Mouse (Mus musculus): Measurements from ENCODE around the gene Sema3b. TPM values are rescaled to one million over a fixed set of nuclear protein-coding genes. Genes with fewer than 3 reads are reported as not detected.
"Not testable (repeated sequence)": the region's sequence is repeated elsewhere in the genome, so short reads cannot be mapped to it uniquely, and the experiment has no call there.

Gene Sema3b
- polyA plus RNA-seq, 1 experiment from 2014 or later: 8.4 TPM

GRCm38 (mm10) chr9:107583174-107583573 is 25.9 kb downstream of the Sema3b start:
- Histone ChIP-seq H3K4me1 (peaks cover 32% of the 10 kb centered on the region), H3K4me3 (no peak overlapping the region), H3K9ac (no peak overlapping the region), H3K27me3 (no peaks in the 10 kb centered on the region), H3K9me3 (no peaks in the 10 kb centered on the region), H3K27ac (no peak overlapping the region), H3K4me2 (no peak overlapping the region), H3K36me3 (peaks cover 20% of the 10 kb centered on the region)
- no peak for ATAC-seq (ENCODE audit: insufficient number of reproducible peaks, insufficient read depth, low FRiP score, low TSS enrichment, low read depth)
- 93% methylated on average over 14 of the region's 14 CpGs for WGBS

DNA sequence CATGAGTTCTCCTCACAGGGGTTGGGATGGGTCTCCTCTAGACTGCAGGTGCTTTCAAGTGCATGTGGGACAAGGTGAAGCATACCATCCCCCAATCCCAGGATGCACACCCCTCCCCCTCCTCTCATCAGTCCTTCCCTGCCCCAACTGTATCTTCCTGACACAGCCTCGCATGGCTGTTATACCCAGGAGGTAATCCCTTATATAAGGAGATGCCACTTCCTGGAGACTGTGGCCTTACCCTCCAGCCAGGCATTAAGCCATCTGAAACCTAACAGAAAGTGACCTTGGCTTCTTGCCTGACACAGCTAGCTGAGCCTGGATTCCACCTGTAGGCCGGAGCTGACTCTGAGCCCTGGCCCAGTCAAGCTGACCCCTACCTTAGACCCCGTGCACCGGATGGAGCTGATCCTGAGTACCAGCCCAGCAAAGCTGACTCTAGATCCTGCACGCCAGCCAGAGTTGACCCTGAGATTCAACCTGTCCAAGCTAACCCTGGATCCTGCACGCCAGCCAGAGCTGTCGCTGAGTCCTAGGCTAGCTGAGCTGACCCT is 26.4 kb downstream of the Sema3b start:
- 86% methylated on average over 7 of the region's 7 CpGs for WGBS

GRCm38 (mm10) chr9:107581584-107581983 is 27.4 kb downstream of the Sema3b start:
- peak overlapping the region; percentile 96 for H3K27ac ChIP-seq
- peak overlapping the region; percentile 59 for H3K4me3 ChIP-seq
- no peaks in the 10 kb centered on the region for H3K27me3 ChIP-seq
- no peak for ATAC-seq (ENCODE audit: insufficient number of reproducible peaks, insufficient read depth, low FRiP score, low TSS enrichment, low read depth)
- H3K4me2 ChIP-seq: peak overlapping the region; percentile 93
- H3K36me3 ChIP-seq: peaks cover 20% of the 10 kb centered on the region
- no peaks in the 10 kb centered on the region for H3K9me3 ChIP-seq
- 72% methylated on average over 4 of the region's 4 CpGs for WGBS
- H3K9ac ChIP-seq: peak overlapping the region; percentile 83
- peaks cover 46% of the 10 kb centered on the region for H3K4me1 ChIP-seq

More for the DNA sequence above, 26.4 kb downstream of the Sema3b start:
- Histone ChIP-seq H3K27ac (no peak overlapping the region), H3K4me3 (no peak overlapping the region), H3K9ac (0 out of 2 replicates have a peak overlapping the region, but pooled peaks have one; percentile 83), H3K27me3 (no peaks in the 10 kb centered on the region), H3K4me1 (peaks cover 36% of the 10 kb centered on the region), H3K4me2 (peak overlapping the region; percentile 93; the same call in 1 of the 2 replicates), H3K36me3 (peaks cover 20% of the 10 kb centered on the region), H3K9me3 (no peaks in the 10 kb centered on the region)
- no peak for ATAC-seq (ENCODE audit: insufficient number of reproducible peaks, insufficient read depth, low FRiP score, low TSS enrichment, low read depth)

- Histone ChIP-seq H3K36me3 (peaks cover 20% of the 10 kb centered on the region), H3K9me3 (no peaks in the 10 kb centered on the region), H3K27ac (peak within 1 kb of the TSS; percentile 96), H3K4me2 (peak within 1 kb of the TSS; percentile 93), H3K4me3 (peak within 1 kb of the TSS; percentile 59), H3K9ac (peak within 1 kb of the TSS; percentile 83), H3K4me1 (peaks cover 54% of the 10 kb centered on the region), H3K27me3 (no peaks in the 10 kb centered on the region)
- WGBS: under 1% methylated on average over 32 of the region's 32 CpGs
- peak; percentile 61 for ATAC-seq (ENCODE audit: insufficient number of reproducible peaks, insufficient read depth, low FRiP score, low TSS enrichment, low read depth)
Measured at GRCm38 (mm10) chr9:107580501-107581317, 28.3 kb downstream of the Sema3b start, which contains the start of gene Hyal3. Hyal3 (plus strand) TSS chr9:107580818.

- Histone ChIP-seq H3K9me3 (no peaks in the 10 kb centered on the region), H3K27me3 (no peaks in the 10 kb centered on the region), H3K4me1 (peaks cover 54% of the 10 kb centered on the region), H3K27ac (peak overlapping the region; percentile 96; the same call in 1 of the 2 replicates), H3K4me3 (0 out of 2 replicates have a peak overlapping the region, but pooled peaks have one; percentile 6), H3K9ac (peak overlapping the region; percentile 83), H3K4me2 (peak overlapping the region; percentile 93), H3K36me3 (peaks cover 25% of the 10 kb centered on the region)
- no peak for ATAC-seq (ENCODE audit: insufficient number of reproducible peaks, insufficient read depth, low FRiP score, low TSS enrichment, low read depth)
- WGBS: 95% methylated on average over 14 of the region's 14 CpGs
Measured at GRCm38 (mm10) chr9:107579023-107579900, 29.8 kb downstream of the Sema3b start.

DNA sequence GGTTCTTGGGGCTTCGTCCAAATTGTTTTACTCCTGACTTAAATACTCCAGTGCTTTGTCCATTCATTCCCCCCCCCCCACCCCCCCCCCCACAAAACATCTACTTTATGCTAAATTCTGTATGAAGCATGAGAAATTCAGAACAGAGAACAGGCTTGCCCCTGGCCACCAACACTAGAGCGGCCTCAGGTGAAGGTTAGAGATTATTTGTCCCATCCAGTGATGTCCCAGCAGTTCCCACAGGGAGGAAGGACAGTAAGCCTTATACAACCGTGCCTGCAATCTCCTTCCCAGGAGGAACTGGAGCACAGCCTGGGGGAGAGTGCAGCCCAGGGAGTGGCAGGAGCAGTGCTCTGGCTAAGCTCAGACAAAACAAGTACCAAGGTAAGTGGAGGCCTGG is 30.4 kb downstream of the Sema3b start, which contains the start of gene Naa80:
Gene Naa80 (plus strand): TSS at position 301 of the 400 bp plus-strand sequence.
- Histone ChIP-seq H3K4me1 (peaks cover 54% of the 10 kb centered on the region), H3K27me3 (no peaks in the 10 kb centered on the region), H3K4me3 (0 out of 2 replicates have a peak within 1 kb of the TSS, but pooled peaks have one; percentile 6), H3K27ac (peak within 1 kb of the TSS; percentile 96; the same call in 1 of the 2 replicates), H3K9me3 (no peaks in the 10 kb centered on the region), H3K9ac (peak within 1 kb of the TSS; percentile 83), H3K36me3 (peaks cover 22% of the 10 kb centered on the region), H3K4me2 (peak within 1 kb of the TSS; percentile 93)
- ATAC-seq (ENCODE audit: insufficient number of reproducible peaks, insufficient read depth, low FRiP score, low TSS enrichment, low read depth): no peak
- 76% methylated on average over 3 of the region's 3 CpGs for WGBS

GRCm38 (mm10) chr9:107577871-107578270 is 31.2 kb downstream of the Sema3b start:
- H3K4me2 ChIP-seq: peak overlapping the region; percentile 64

DNA sequence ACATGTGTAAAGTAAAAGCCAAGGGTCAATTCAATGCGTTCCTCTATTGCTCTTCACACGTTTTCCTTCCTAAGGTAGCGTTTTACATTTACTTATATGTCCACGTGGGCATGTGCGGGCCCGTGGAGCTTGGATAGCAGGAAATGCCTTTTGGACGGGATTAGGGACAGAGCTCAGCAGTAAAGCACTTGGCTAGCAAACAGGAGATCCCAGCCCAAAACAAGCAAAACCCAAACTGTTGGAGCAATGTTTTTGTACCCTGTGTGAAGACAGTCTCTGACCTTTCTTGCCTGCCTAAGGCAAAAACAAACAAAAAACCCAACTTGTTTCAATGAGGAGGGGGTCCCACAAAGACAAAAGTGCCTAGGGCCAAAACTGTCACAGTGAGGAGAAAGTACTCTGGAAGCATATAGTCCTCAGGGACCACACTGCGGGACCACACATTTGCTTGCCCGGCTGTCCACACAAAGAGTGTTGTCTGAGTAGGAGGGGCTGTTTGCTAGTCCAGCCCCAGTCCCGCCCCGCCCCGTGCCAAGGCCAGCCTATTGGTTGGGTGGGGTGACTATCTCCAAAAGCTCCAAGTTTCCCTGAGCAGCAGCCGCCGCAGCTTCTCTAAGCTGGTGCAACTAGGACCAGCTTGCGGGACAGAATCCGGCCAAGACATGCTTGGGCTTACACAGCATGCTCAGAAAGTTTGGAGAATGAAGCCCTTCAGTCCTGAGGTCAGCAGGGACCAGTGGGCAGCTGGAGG is 32.5 kb downstream of the Sema3b start, which contains the start of gene Hyal1:
Gene Hyal1 (plus strand): TSS at position 571 of the 751 bp plus-strand sequence.
- Histone ChIP-seq H3K9ac (peak within 1 kb of the TSS; percentile 72), H3K36me3 (peaks cover 30% of the 10 kb centered on the region), H3K4me3 (peak within 1 kb of the TSS; percentile 47), H3K4me1 (peaks cover 55% of the 10 kb centered on the region), H3K27ac (peak within 1 kb of the TSS; percentile 83), H3K9me3 (no peaks in the 10 kb centered on the region), H3K4me2 (peak within 1 kb of the TSS; percentile 64), H3K27me3 (no peaks in the 10 kb centered on the region)
- WGBS: 16% methylated on average over 16 of the region's 16 CpGs
- ATAC-seq (ENCODE audit: insufficient number of reproducible peaks, insufficient read depth, low FRiP score, low TSS enrichment, low read depth): peak; percentile 66

More at GRCm38 (mm10) chr9:107577871-107578270, 31.2 kb downstream of the Sema3b start:
- Histone ChIP-seq H3K27me3 (no peaks in the 10 kb centered on the region), H3K4me3 (no peak overlapping the region), H3K9ac (no peak overlapping the region), H3K36me3 (peaks cover 22% of the 10 kb centered on the region), H3K27ac (no peak overlapping the region), H3K4me1 (peaks cover 54% of the 10 kb centered on the region), H3K9me3 (no peaks in the 10 kb centered on the region)
- no peak for ATAC-seq (ENCODE audit: insufficient number of reproducible peaks, insufficient read depth, low FRiP score, low TSS enrichment, low read depth)
- WGBS: 89% methylated on average over 10 of the region's 10 CpGs

DNA sequence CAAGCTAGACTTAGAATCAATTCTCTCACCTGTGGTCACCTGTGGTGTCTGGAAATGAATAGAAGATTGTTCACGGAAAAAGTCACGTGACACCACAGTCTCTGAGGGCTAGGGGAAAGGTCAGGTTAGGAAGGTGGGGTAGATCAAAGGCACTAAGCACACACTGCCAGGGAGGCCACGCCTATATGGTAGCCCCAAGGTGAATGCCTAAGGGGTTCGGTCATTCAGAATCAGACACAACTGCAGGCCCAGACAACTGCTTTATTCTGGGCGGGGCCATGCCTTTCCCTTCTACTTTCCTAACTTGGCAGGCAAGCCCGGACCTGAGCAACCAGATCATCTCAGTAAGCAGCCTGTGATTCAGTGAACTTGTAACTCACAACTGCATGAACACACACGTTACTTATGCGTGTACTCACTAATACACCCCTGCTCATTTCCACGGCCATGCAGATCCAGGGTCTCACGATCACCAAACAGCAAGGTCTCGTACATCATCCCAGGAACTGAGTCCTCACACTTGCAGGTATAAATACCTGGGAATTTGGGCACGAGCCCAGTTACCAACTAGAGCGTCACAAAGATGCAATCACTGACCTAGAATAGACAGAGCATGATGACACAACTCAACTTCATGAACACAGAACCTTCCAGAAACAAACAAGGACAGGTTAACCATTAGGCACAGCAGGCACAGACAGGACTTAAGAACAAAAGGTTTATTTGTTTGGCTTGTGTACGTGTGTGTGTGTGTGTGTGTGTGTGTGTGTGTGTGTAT is 33.3 kb downstream of the Sema3b start:
- ATAC-seq (ENCODE audit: insufficient number of reproducible peaks, insufficient read depth, low FRiP score, low TSS enrichment, low read depth): no peak
- H3K4me1 ChIP-seq: peaks cover 58% of the 10 kb centered on the region

DNA sequence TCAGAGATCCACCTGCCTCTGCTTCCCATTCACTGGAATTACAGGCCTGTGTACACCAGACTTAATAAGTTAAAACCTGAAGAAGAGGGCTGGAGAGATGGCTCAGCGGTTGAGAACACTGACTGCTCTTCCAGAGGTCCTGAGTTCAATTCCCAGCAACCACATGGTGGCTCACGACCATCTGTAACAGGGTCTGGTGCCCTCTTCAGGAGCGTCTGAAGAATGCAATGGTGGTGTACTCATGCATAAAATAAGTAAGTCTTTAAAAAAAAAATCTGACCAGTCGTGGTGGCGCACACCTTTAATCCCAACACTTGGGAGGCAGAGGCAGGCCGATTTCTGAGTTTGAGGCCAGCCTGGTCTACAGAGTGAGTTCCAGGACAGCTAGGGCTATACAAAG is 35.3 kb downstream of the Sema3b start:
- not testable (repeated sequence) for H3K27ac ChIP-seq; H3K9me3 ChIP-seq; ATAC-seq (ENCODE audit: insufficient number of reproducible peaks, insufficient read depth, low FRiP score, low TSS enrichment, low read depth); H3K27me3 ChIP-seq; H3K4me2 ChIP-seq; H3K9ac ChIP-seq; H3K4me3 ChIP-seq
- Histone ChIP-seq H3K36me3 (peaks cover 42% of the 10 kb centered on the region), H3K4me1 (peaks cover 52% of the 10 kb centered on the region)
- 85% methylated on average over 6 of the region's 6 CpGs for WGBS

More for the DNA sequence above, 33.3 kb downstream of the Sema3b start:
- Histone ChIP-seq H3K4me2 (peak overlapping the region; percentile 64), H3K9me3 (no peaks in the 10 kb centered on the region), H3K27ac (peak overlapping the region; percentile 83), H3K27me3 (no peaks in the 10 kb centered on the region), H3K9ac (peak overlapping the region; percentile 72; the same call in 1 of the 2 replicates), H3K4me3 (no peak overlapping the region), H3K36me3 (peaks cover 38% of the 10 kb centered on the region)
- WGBS: 72% methylated on average over 14 of the region's 14 CpGs

All from embryonic facial prominence, embryonic 13.5 days (tissue).